Mouse (Mus musculus) neural tube, embryonic 14.5 days (tissue): Measurements from ENCODE around the gene Akap17b. TPM values are rescaled to one million over a fixed set of nuclear protein-coding genes. Genes with fewer than 3 reads are reported as not detected.
"Not testable (repeated sequence)": the region's sequence is repeated elsewhere in the genome, so short reads cannot be mapped to it uniquely, and the experiment has no call there.

Source experiments
- ATAC-seq: fragments of 200-750 bp; cut with Nextera tagmentation; 2 replicates; pipeline ENCODE4 v1.8.0; 2017; ENCODE audit warnings: low read depth, mild to moderate bottlenecking, moderate TSS enrichment, moderate library complexity
- H3K27ac ChIP-seq: fragments of 300-500 bp; sonication (generic); 2 replicates; pipeline ENCODE4 v1.5.1; 2014; ENCODE audit warnings: low read depth, mild to moderate bottlenecking, control low read depth, low read length, moderate library complexity, mixed read lengths
- H3K27me3 ChIP-seq: fragments of 300-500 bp; sonication (generic); 2 replicates; pipeline ENCODE4 v1.6.1; 2014; ENCODE audit warnings: low read length; ENCODE audit not compliant: control insufficient read depth, insufficient read depth
- H3K36me3 ChIP-seq: fragments of 300-500 bp; sonication (generic); 2 replicates; pipeline ENCODE4 v1.6.1; 2014; ENCODE audit warnings: low read length, mixed read lengths; ENCODE audit not compliant: control insufficient read depth, insufficient read depth
- H3K4me1 ChIP-seq: fragments of 300-500 bp; sonication (generic); 2 replicates; pipeline ENCODE4 v1.6.1; 2014; ENCODE audit warnings: low read length; ENCODE audit not compliant: control insufficient read depth, insufficient read depth
- H3K4me2 ChIP-seq: fragments of 300-500 bp; sonication (generic); 2 replicates; pipeline ENCODE4 v1.6.1; 2014; ENCODE audit warnings: mild to moderate bottlenecking, low read depth, low read length, control low read depth
- H3K4me3 ChIP-seq: fragments of 300-500 bp; sonication (generic); 2 replicates; pipeline ENCODE4 v1.5.1; 2014; ENCODE audit warnings: low read depth, low read length, control low read depth, mixed read lengths
- H3K9ac ChIP-seq: fragments of 300-500 bp; sonication (generic); replicated peaks from 2 replicates; pipeline ENCODE4 v1.6.1; 2014; ENCODE audit warnings: low read depth, mild to moderate bottlenecking, control low read depth, low read length, mixed read lengths
- H3K9me3 ChIP-seq: fragments of 300-500 bp; sonication (generic); 2 replicates; pipeline ENCODE4 v1.6.1; 2016; ENCODE audit warnings: low read length; ENCODE audit not compliant: control insufficient read depth
- WGBS: fragments of 180-500 bp; shearing (Covaris S2); extraction: QIAGEN DNeasy Blood & Tissue Kit; methylation state at CpG from one replicate; pipeline ENCODE4 v1.1.7; 2014; 5-methylcytosine and 5-hydroxymethylcytosine counted together
- polyA plus RNA-seq: library from polyadenylated mRNA; unstranded; fragments of >200 nt; fragmentation: Nextera tagmentation; extraction: Ambion mirVana; gene quantifications from 2 replicates; pipeline ENCODE4 v1.2.1, GENCODE M21; 2014

The Akap17b gene
- polyA plus RNA-seq, 1 experiment from 2014 or later = 8.0 TPM

- H3K4me3 ChIP-seq = no peak overlapping the region
- peaks cover 6% of the 10 kb centered on the region; the same call in 1 of the 2 replicates for H3K4me1 ChIP-seq
- no peak for ATAC-seq
- no peak overlapping the region for H3K27ac ChIP-seq
- no peaks in the 10 kb centered on the region for H3K9me3 ChIP-seq
- 0 out of 2 replicates have a peak, but pooled peaks cover 7% of the 10 kb centered on the region for H3K36me3 ChIP-seq
- H3K27me3 ChIP-seq = no peaks in the 10 kb centered on the region
- H3K4me2 ChIP-seq = no peak overlapping the region
- H3K9ac ChIP-seq = no peak overlapping the region
- WGBS = 96% methylated on average over 4 of the region's 4 CpGs
Measured at GRCm38 (mm10) chrX:36604040-36604439, 41.2 kb downstream of the Akap17b start.

GRCm38 (mm10) chrX:36602926-36603325 is 42.3 kb downstream of the Akap17b start:
- H3K36me3 ChIP-seq = 0 out of 2 replicates have a peak, but pooled peaks cover 7% of the 10 kb centered on the region
- no peak for ATAC-seq

GRCm38 (mm10) chrX:36600066-36600465 is 45.1 kb downstream of the Akap17b start:
- 57% methylated on average over 8 of the region's 8 CpGs for WGBS

More at GRCm38 (mm10) chrX:36602926-36603325, 42.3 kb downstream of the Akap17b start:
- Histone ChIP-seq H3K4me2 (no peak overlapping the region), H3K9me3 (no peaks in the 10 kb centered on the region), H3K4me1 (peaks cover 6% of the 10 kb centered on the region; the same call in 1 of the 2 replicates), H3K4me3 (no peak overlapping the region), H3K27me3 (no peaks in the 10 kb centered on the region), H3K27ac (no peak overlapping the region), H3K9ac (no peak overlapping the region)
- WGBS = 89% methylated on average over 2 of the region's 2 CpGs

GRCm38 (mm10) chrX:36599656-36600055 is 45.5 kb downstream of the Akap17b start:
- WGBS = 33% methylated on average over 3 of the region's 3 CpGs
- peak overlapping the region; percentile 57 for H3K4me2 ChIP-seq
- 0 out of 2 replicates have a peak, but pooled peaks cover 4% of the 10 kb centered on the region for H3K36me3 ChIP-seq
- peaks cover 6% of the 10 kb centered on the region; the same call in 1 of the 2 replicates for H3K4me1 ChIP-seq
- no peaks in the 10 kb centered on the region for H3K27me3 ChIP-seq
- peak overlapping the region; percentile 69; the same call in 1 of the 2 replicates for H3K9ac ChIP-seq
- H3K4me3 ChIP-seq = peak overlapping the region; percentile 55
- no peaks in the 10 kb centered on the region for H3K9me3 ChIP-seq
- ATAC-seq = no peak
- no peak overlapping the region for H3K27ac ChIP-seq

More at GRCm38 (mm10) chrX:36600066-36600465, 45.1 kb downstream of the Akap17b start:
- H3K4me2 ChIP-seq = peak overlapping the region; percentile 57
- H3K36me3 ChIP-seq = 0 out of 2 replicates have a peak, but pooled peaks cover 6% of the 10 kb centered on the region
- no peak overlapping the region for H3K9ac ChIP-seq
- peaks cover 6% of the 10 kb centered on the region; the same call in 1 of the 2 replicates for H3K4me1 ChIP-seq
- no peak overlapping the region for H3K27ac ChIP-seq
- no peaks in the 10 kb centered on the region for H3K27me3 ChIP-seq
- H3K4me3 ChIP-seq = peak overlapping the region; percentile 55; the same call in 1 of the 2 replicates
- no peaks in the 10 kb centered on the region for H3K9me3 ChIP-seq
- ATAC-seq = no peak

- peak overlapping the region; percentile 69 for H3K9ac ChIP-seq
- H3K36me3 ChIP-seq = no peaks in the 10 kb centered on the region
- peaks cover 6% of the 10 kb centered on the region; the same call in 1 of the 2 replicates for H3K4me1 ChIP-seq
- peak overlapping the region; percentile 57 for H3K4me2 ChIP-seq
- H3K9me3 ChIP-seq = no peaks in the 10 kb centered on the region
- peak; percentile 35; the same call in 1 of the 2 replicates for ATAC-seq
- peak overlapping the region; percentile 73 for H3K27ac ChIP-seq
- WGBS = 27% methylated on average over 14 of the region's 14 CpGs
- H3K4me3 ChIP-seq = peak overlapping the region; percentile 55
- no peaks in the 10 kb centered on the region for H3K27me3 ChIP-seq
Measured at GRCm38 (mm10) chrX:36598861-36599344, 46.3 kb downstream of the Akap17b start.

GRCm38 (mm10) chrX:36598390-36598810 is 46.8 kb downstream of the Akap17b start:
- H3K9me3 ChIP-seq = no peaks in the 10 kb centered on the region
- H3K9ac ChIP-seq = peak overlapping the region; percentile 69
- peak; percentile 63 for ATAC-seq
- WGBS = 27% methylated on average over 34 of the region's 41 CpGs
- H3K27me3 ChIP-seq = no peaks in the 10 kb centered on the region
- peaks cover 6% of the 10 kb centered on the region; the same call in 1 of the 2 replicates for H3K4me1 ChIP-seq
- H3K4me2 ChIP-seq = peak overlapping the region; percentile 57
- H3K27ac ChIP-seq = peak overlapping the region; percentile 73
- H3K36me3 ChIP-seq = no peaks in the 10 kb centered on the region
- peak overlapping the region; percentile 55 for H3K4me3 ChIP-seq

GRCm38 (mm10) chrX:36597707-36598389 is 47.3 kb downstream of the Akap17b start, which contains the start of gene Pgrmc1:
TSS of gene Pgrmc1 (plus strand) at chrX:36598206.
- 15% methylated on average over 36 of the region's 45 CpGs for WGBS
- H3K4me2 ChIP-seq = peak within 1 kb of the TSS; percentile 57
- peak within 1 kb of the TSS; percentile 55 for H3K4me3 ChIP-seq
- H3K27ac ChIP-seq = peak within 1 kb of the TSS; percentile 73
- H3K9ac ChIP-seq = peak within 1 kb of the TSS; percentile 69
- H3K36me3 ChIP-seq = no peaks in the 10 kb centered on the region
- H3K27me3 ChIP-seq = no peaks in the 10 kb centered on the region
- peak; percentile 95 for ATAC-seq
- H3K9me3 ChIP-seq = no peaks in the 10 kb centered on the region
- peaks cover 6% of the 10 kb centered on the region; the same call in 1 of the 2 replicates for H3K4me1 ChIP-seq

GRCm38 (mm10) chrX:36596483-36597120 is 48.6 kb downstream of the Akap17b start:
- H3K9ac ChIP-seq, ATAC-seq, H3K9me3 ChIP-seq, H3K4me1 ChIP-seq, H3K27ac ChIP-seq, H3K36me3 ChIP-seq, H3K4me3 ChIP-seq, H3K27me3 ChIP-seq, H3K4me2 ChIP-seq: not testable (repeated sequence)
- WGBS = 90% methylated on average over 5 of the region's 5 CpGs
